ENCODE assay signal across 8 mouse cellular contexts in the genomic region with DNA sequence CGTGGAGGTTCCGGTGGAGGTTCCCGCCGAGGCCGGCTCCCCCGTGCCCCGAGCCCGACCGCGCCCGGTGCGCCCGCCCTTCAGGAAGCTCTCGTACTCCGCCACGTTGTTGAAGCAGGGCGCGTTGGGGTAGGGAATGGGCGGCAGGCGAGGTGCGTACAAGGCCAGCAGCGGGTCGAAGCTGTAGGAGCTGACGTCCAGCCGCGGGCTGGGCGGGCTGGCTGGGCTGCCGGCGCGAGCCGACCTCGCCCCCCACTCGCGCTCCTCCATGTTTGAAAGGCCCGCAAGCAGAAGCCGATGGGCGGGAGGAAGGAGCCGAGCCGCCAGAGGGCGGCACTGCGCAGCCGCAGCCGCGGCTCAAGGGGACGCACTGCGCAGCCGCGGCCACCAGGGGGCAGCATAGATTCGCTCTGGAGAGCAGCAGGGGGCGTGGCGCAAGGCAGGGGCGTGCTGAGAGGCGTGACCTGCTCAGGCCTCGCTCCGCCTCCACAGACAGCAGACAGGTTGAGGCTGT. TPM values are rescaled to one million over a fixed set of nuclear protein-coding genes. Genes with fewer than 3 reads are reported as not detected.
DNase-seq lines count a peak whose midpoint lies in the region; ATAC-seq and TF ChIP-seq lines count a peak whose summit lies in the region.

A gene (minus strand): TSS at position 293 of the 514 bp plus-strand sequence.

- H3K9me3 ChIP-seq in erythroblast, embryonic 14.5 days (ENCODE audit: control insufficient read depth, low read length): no peaks in the 10 kb centered on the region
- H3K9me3 ChIP-seq in heart, embryonic 13.5 days: no peaks in the 10 kb centered on the region
- H3K9me3 ChIP-seq in liver, embryonic 12.5 days (replicated peaks): no peaks in the 10 kb centered on the region
- H3K9me3 ChIP-seq in stomach, embryonic 15.5 days: no peaks in the 10 kb centered on the region

- H3K27ac ChIP-seq in heart, embryonic 13.5 days (replicated peaks): peak within 1 kb of the TSS; percentile 73
- peak within 1 kb of the TSS; percentile 69 for H3K27ac ChIP-seq in liver, embryonic 12.5 days
- H3K27ac ChIP-seq in stomach, embryonic 15.5 days: peak within 1 kb of the TSS; percentile 54; the same call in 1 of the 2 replicates

- peak; percentile 32; the same call in 1 of the 2 replicates for TF ChIP-seq POLR2A in brain, embryonic 14.5 days (IDR thresholded peaks at IDR 0.05; ENCODE audit: borderline replicate concordance, extremely low read depth, insufficient read depth, insufficient read length, poor library complexity, severe bottlenecking)

- H3K9ac ChIP-seq in heart, embryonic 13.5 days: peak within 1 kb of the TSS; percentile 97
- H3K9ac ChIP-seq in liver, embryonic 12.5 days: peak within 1 kb of the TSS; percentile 92
- peak within 1 kb of the TSS; percentile 73 for H3K9ac ChIP-seq in stomach, embryonic 15.5 days

- peaks cover 25% of the 10 kb centered on the region for H3K36me3 ChIP-seq in C2C12 (ENCODE audit: control insufficient read depth, insufficient read depth)
- peaks cover 30% of the 10 kb centered on the region for H3K36me3 ChIP-seq in erythroblast, embryonic 14.5 days (ENCODE audit: control insufficient read depth)
- H3K36me3 ChIP-seq in heart, embryonic 13.5 days: peaks cover 39% of the 10 kb centered on the region
- peaks cover 27% of the 10 kb centered on the region for H3K36me3 ChIP-seq in liver, embryonic 12.5 days
- H3K36me3 ChIP-seq in stomach, embryonic 15.5 days: 0 out of 2 replicates have a peak, but pooled peaks cover 6% of the 10 kb centered on the region

- peak within 1 kb of the TSS; percentile 79 for H3K4me3 ChIP-seq in C2C12 (ENCODE audit: insufficient read depth, poor library complexity, severe bottlenecking)
- peak within 1 kb of the TSS; percentile 91 for H3K4me3 ChIP-seq in erythroblast, embryonic 14.5 days (replicated peaks)
- peak within 1 kb of the TSS; percentile 93 for H3K4me3 ChIP-seq in heart, embryonic 13.5 days
- H3K4me3 ChIP-seq in liver, embryonic 12.5 days: peak within 1 kb of the TSS; percentile 78
- peak within 1 kb of the TSS; percentile 88 for H3K4me3 ChIP-seq in stomach, embryonic 15.5 days (replicated peaks)

- TF ChIP-seq CTCF in C2C12 (IDR thresholded peaks at IDR 0.05; ENCODE audit: control insufficient read depth, insufficient read depth, insufficient read length): peak; percentile 100
- peak; percentile 100 for TF ChIP-seq CTCF in brain, embryonic 14.5 days (IDR thresholded peaks at IDR 0.05; ENCODE audit: borderline replicate concordance, extremely low read depth, insufficient read depth, insufficient read length)

- peaks cover 28% of the 10 kb centered on the region for H3K4me1 ChIP-seq in erythroblast, embryonic 14.5 days (ENCODE audit: control insufficient read depth)
- H3K4me1 ChIP-seq in heart, embryonic 13.5 days: peaks cover 24% of the 10 kb centered on the region
- H3K4me1 ChIP-seq in liver, embryonic 12.5 days: peaks cover 23% of the 10 kb centered on the region
- H3K4me1 ChIP-seq in stomach, embryonic 15.5 days: peaks cover 6% of the 10 kb centered on the region; the same call in 1 of the 2 replicates

- H3K4me2 ChIP-seq in heart, embryonic 13.5 days: peak within 1 kb of the TSS; percentile 91
- peak within 1 kb of the TSS; percentile 94 for H3K4me2 ChIP-seq in liver, embryonic 12.5 days
- peak within 1 kb of the TSS; percentile 84 for H3K4me2 ChIP-seq in stomach, embryonic 15.5 days

- H3K79me3 ChIP-seq in C2C12 (ENCODE audit: low read depth): peaks cover 8% of the 10 kb centered on the region

- no peaks in the 10 kb centered on the region for H3K27me3 ChIP-seq in C2C12 (ENCODE audit: control insufficient read depth, insufficient read depth, insufficient read length)
- H3K27me3 ChIP-seq in erythroblast, embryonic 14.5 days (ENCODE audit: control insufficient read depth): no peaks in the 10 kb centered on the region
- no peaks in the 10 kb centered on the region for H3K27me3 ChIP-seq in heart, embryonic 13.5 days (replicated peaks)
- H3K27me3 ChIP-seq in liver, embryonic 12.5 days (replicated peaks): no peaks in the 10 kb centered on the region
- no peaks in the 10 kb centered on the region for H3K27me3 ChIP-seq in stomach, embryonic 15.5 days (replicated peaks)

- DNase-seq in brain, embryonic 14.5 days (ENCODE audit: low read depth): peak; percentile 96
- DNase-seq in kidney, postnatal 10 days: peak; percentile 98
- DNase-seq in natural killer cell, adult 2 months (ENCODE audit: low spot score in 2 of 2): peak; percentile 98

- under 1% methylated on average over 55 of the region's 55 CpGs for WGBS in heart, embryonic 13.5 days
- under 1% methylated on average over 54 of the region's 55 CpGs for WGBS in liver, embryonic 12.5 days (ENCODE audit: insufficient replicate concordance)
- WGBS in stomach, embryonic 15.5 days: under 1% methylated on average over 50 of the region's 55 CpGs

- H3ac ChIP-seq in C2C12 (ENCODE audit: control insufficient read depth, insufficient read length, low read depth): peak within 1 kb of the TSS; percentile 81

- H3K79me2 ChIP-seq in C2C12 (ENCODE audit: control insufficient read depth, insufficient read depth): peaks cover 44% of the 10 kb centered on the region

- peak; percentile 84 for ATAC-seq in heart, embryonic 13.5 days (ENCODE audit: extremely low read depth, insufficient number of reproducible peaks, low FRiP score, low TSS enrichment)
- ATAC-seq in liver, embryonic 12.5 days: peak; percentile 92
- peak; percentile 89 for ATAC-seq in stomach, embryonic 15.5 days (ENCODE audit: insufficient read depth, low FRiP score, low read depth)

TF ChIP-seq in C2C12, 6 proteins besides CTCF, POLR2A, EP300 and RAD21:
- TF ChIP-seq MAX (IDR thresholded peaks at IDR 0.05) (peak; percentile 58), CEBPB (IDR thresholded peaks at IDR 0.05; ENCODE audit: low read depth) (no peak), MYOG (IDR thresholded peaks at IDR 0.05; ENCODE audit: control insufficient read depth, extremely low read depth, insufficient read length) (no peak)

RNA-seq across cellular contexts. Expression of the gene that starts here (rescaled TPM):
- polyA plus RNA-seq in C2C12 (2012; fragmentation: generic; extraction: Trizol): 9.7 TPM
- 19.1 and 29.7 TPM in 2 replicates for polyA plus RNA-seq in brain, embryonic 14.5 days (2012; rRNA removed)
- 1.0 and 1.2 TPM in 2 replicates for polyA plus RNA-seq in erythroblast, embryonic 14.5 days (2012)
- 6.9 and 7.3 TPM in 2 replicates for polyA plus RNA-seq in heart, embryonic 13.5 days (2015; fragmentation: Nextera tagmentation; extraction: Ambion mirVana)
- 6.4 and 6.6 TPM in 2 replicates for polyA plus RNA-seq in liver, embryonic 12.5 days (2016; fragmentation: Nextera tagmentation; extraction: Ambion mirVana)
- 6.1 and 7.6 TPM in 2 replicates for polyA plus RNA-seq in stomach, embryonic 15.5 days (2015; fragmentation: Nextera tagmentation; extraction: Ambion mirVana)

Comparison
In these comparisons a context has a peak if more than half of its experiments do, and no peak if none do; other contexts are left out.
1. Peak in every context shown above with its lines: DNase-seq, ATAC-seq, H3K4me3 ChIP-seq and H3K27ac ChIP-seq.